Mouse (Mus musculus) 3T3-L1 (cell line): ENCODE results near the gene 2900026A02Rik.

Experiments
- DNase-seq: peaks from one replicate; pipeline ENCODE4 v3.0.0-alpha.2; 2015; ENCODE audit warnings: low read depth, low spot score

Gene 2900026A02Rik

GRCm38 (mm10) chr5:113099546-113099945 is 121.5 kb downstream of the 2900026A02Rik start:
- peak; percentile 34 for DNase-seq

- no peak for DNase-seq
Observed at GRCm38 (mm10) chr5:113097551-113097950, 123.5 kb downstream of the 2900026A02Rik start.

GRCm38 (mm10) chr5:113095456-113095855 is 125.6 kb downstream of the 2900026A02Rik start:
- DNase-seq, result no peak

DNA sequence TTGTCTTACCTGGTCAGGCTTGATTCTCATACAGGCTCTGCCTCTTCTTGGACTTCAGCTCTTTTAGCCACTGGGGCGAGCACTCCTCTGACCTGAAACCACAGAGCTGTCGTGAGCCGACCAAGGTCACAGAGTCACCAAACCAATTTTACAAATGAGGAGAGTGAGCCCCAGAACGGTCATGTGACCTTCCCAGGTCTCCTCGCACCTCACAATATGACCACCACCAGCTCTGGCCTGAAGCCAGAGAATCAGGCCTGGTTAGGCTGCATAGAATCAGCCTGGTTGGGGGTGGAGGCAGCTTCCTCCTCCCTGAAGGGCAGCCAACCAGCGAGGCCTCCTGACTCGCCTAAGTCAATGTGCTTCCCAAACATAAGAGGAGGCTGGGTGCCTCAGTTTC is 128.6 kb downstream of the 2900026A02Rik start:
- DNase-seq, result no peak

- DNase-seq, result peak; percentile 12
Observed at GRCm38 (mm10) chr5:113091162-113091561, 129.9 kb downstream of the 2900026A02Rik start.

DNA sequence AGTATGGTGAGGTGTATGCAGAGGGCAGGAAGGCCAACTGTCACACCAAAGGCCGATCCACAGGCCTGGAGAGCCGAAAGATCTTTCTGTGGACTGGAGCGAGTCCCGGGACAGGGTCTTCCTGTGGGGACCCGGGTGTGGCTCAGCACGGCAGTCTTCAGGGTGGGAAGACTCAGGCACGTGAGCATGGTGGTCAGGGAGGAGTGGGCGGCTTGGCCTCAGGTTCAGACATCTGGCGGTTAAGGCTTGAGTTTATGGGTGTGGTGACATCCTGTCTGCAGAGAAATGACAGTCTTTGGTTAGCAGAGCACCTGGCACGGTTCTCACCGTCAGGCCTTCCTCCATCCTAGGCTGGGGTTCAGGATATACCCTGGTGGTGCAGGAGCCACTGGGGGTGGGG is 130.3 kb downstream of the 2900026A02Rik start:
- DNase-seq, result no peak

DNA sequence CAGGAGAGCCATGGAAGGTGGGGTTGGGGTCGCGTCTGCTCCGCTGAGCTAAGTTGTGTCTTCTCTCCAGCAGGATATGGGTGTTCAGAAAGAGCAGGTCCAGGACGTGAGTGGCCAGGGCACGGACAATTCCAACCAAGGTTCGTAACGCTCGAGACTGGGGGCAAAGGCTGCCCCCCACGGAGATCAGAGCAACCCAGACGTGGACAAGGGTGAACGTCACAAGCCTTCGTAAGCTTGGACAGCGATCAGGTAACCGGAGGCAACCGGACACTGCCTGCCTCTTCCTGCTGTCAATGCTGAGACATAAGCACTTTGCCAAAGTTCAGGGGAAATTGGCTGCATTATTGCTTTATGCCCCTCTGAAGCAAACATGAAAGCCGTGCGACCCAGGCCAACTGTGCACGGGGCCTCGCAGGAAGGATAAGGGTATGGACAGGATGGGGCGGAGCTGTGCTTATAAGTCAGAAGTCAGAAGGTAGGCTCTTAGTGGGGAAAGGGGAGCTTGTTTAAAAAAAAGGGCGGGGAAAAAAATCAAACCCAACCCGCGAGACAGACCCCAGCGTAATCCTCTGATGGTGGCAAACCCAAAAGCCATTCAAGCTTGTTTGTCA is 130.9 kb downstream of the 2900026A02Rik start:
- DNase-seq, result no peak

DNA sequence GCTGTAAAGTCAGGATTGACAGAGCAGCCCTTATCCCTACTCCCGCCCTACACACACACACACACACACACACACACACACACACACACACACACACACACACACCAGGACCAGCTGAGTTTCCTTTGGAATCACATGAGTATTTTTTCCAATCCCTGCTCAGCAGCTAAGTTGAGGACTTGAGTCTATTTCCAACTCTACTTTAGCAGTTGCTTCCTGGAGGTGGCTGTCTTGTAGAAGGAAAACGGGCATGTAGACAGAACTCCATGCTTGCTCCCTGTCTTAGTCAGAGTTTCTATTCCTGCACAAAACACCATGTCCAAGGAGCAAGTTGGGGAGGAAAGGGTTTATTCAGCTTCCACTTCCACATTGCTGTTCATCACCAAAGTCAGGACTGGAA is 133.6 kb downstream of the 2900026A02Rik start:
- DNase-seq, result no peak

DNA sequence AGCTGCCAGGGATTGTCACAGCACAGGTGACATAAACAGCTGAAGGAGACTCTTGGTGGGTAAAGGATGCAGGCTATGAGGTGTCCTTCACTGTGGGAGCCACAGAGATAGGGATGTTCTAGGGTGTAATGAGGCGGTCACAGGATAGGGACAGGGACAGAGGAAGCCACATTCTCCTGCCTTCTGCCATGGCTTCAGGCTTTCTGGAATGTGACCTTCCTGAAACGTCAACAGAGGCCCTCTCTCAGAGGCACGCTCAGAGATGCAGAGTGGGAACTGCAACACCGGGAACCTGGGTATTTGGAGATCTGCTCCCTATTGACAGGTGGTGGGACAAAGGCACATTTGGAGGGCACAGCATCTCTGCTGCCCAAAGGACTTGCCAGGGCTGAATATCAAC is 134.0 kb downstream of the 2900026A02Rik start:
- no peak for DNase-seq

GRCm38 (mm10) chr5:113086439-113086838 is 134.6 kb downstream of the 2900026A02Rik start:
- DNase-seq, result no peak

DNA sequence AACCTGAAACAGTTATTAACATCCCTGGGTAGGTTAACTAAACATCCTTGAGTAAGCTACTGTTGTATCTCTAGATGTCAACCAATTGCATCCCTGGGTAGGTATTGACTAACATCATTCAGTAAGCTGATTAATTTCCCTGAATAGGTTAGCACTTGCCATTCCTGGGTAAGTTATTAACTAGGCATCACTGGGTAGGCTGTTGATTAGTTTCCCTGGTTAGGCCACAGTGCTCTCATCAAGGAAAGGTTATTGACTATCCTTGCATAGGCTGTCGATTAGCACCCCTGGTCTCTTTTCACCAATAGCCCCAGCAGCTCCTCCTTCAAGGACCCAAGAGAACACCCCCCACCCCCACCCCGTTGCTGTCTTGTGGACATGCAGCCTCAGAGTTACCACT is 135.1 kb downstream of the 2900026A02Rik start:
- DNase-seq, result no peak

- DNase-seq, result no peak
Observed at GRCm38 (mm10) chr5:113084309-113084708, 136.7 kb downstream of the 2900026A02Rik start.

- DNase-seq, result no peak
Observed at GRCm38 (mm10) chr5:113082356-113083168, 138.5 kb downstream of the 2900026A02Rik start.

- DNase-seq, result no peak
Observed at GRCm38 (mm10) chr5:113081439-113081838, 139.6 kb downstream of the 2900026A02Rik start, which contains the start of gene Crybb3. TSS of gene Crybb3 (minus strand) at chr5:113081584.

GRCm38 (mm10) chr5:113081020-113081419 is 140.0 kb downstream of the 2900026A02Rik start:
- no peak for DNase-seq

DNA sequence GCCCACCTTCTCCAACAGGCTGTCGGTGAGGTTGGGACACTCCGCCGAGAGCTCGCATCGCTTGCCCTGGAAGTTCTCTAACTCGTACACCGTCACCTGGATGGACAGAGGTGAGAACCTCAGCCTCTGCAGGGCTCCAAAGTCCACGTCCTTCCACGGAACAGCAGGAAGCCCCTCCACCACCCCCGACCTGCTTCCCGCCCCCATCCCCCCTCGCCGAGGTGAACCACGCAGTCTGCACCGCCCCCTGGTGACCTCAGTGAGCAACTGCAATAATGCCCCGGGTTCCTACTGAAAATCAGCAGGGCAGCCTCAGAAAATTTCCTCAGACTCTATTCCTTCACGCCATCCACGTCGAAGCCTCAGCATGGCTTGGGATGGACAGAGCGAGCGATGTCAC is 141.3 kb downstream of the 2900026A02Rik start:
- no peak for DNase-seq

DNA sequence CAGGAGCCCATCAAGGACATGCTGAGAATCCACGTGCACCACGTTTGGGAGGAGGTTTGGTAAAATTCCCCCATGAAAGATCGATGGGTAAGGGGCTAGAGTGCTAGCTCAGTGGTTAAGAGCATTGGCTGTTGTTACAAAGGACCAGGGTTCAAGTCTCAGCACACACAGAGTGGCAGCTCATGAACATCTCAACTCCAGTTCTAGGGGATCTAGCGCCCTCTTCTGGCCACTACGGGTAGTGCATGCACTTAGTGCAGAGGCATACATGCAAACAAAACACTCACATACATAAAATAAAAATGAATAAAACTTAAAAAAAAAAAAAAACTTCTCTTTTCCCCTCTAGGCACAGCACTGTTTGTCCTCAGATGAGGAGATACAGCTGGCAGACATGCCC is 142.3 kb downstream of the 2900026A02Rik start:
- DNase-seq, result no peak

DNA sequence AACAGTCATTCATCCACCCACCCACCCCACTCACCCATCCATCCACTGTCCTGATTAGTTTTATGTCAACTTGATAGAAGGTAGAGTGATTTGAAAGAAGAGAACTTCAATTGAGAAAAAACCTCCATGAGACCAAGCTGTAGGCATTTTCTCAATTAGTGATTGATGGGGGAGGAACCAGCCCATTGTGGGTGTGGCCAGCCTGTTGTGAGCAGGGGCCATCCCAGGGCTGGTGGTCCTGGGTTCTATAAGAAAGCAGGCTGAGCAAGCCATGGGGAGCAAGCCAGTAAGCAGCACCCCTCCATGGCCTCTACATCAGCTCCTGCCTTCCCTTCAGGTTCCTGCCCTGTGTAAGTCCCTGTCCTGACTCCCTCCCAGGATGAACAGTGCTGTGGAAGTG is 151.0 kb downstream of the 2900026A02Rik start, which contains the start of gene Crybb2:
Gene Crybb2, minus strand, starts transcription at position 101 of the 400 bp plus-strand sequence.
- no peak for DNase-seq

- DNase-seq, result peak; percentile 63
Observed at GRCm38 (mm10) chr5:113054308-113054707, 166.7 kb downstream of the 2900026A02Rik start.

DNA sequence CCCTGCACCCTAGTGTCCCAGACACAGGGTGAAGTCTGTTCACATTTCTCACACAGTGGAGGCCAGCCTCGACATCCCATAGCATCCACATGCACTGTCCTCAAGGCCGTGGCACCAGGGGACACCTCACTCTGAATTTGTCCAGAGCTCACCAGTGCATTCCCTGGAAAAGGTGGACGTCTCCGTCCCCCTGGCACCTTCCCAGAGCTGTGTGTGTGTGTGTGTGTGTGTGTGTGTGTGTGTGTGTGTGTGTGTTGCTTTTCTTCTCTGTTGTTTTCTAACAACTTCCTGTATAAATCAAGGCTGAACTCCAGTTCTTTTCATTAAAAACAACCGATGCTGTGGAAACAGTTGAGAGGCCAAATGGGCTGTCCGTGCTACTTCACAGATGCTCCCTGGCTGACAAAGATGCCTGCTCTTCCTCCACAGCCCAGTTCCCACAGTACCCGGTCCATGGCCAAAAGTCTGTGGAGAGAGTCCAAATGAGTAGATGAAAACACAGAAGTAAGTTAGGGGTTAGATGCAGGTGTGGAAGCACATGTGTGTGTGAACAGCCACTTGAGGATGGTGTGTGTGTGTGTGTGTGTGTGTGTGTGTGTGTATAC is 170.4 kb downstream of the 2900026A02Rik start:
- no peak for DNase-seq

GRCm38 (mm10) chr5:113049876-113050275 is 171.2 kb downstream of the 2900026A02Rik start:
- DNase-seq, result no peak

DNA sequence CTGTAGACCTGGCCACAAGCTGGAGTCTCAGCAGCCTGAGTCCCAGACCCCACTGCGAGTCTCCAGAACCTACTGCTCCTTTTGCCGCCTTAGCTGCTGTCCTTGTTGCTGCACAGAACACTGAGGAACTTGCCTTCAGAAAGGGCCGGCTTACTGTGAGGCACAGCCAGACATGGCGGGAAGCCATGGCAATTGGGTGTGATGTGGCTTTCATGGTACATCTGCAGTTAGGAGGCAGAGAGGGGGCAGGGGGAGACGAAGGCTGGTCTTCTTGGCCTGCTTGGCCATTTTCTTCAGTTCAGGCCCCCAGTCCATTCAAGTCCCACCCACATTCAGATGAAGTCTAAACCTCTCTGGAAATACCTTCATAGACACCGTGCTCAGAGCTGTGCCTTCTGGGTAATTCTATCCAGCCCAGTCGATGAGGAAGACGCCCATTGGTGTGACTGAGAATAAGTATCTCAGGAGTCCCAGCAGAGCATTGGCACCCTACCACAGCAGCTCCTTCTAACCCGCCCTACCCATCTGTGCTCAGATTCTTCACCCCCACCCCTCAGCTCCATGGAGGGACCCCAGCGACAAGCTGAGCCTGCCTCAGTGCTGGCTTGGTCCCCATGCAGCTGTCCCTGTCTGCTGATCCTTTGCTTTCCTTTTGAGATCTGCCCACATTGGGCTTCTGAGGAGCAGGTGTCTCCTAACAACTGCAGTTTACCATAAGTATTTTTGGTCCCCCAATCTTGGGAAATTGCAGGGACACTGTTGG is 175.3 kb downstream of the 2900026A02Rik start:
- no peak for DNase-seq
